Mouse (Mus musculus) MEL (cell line): ENCODE measurements around the gene C9. TPM values are rescaled to one million over a fixed set of nuclear protein-coding genes. Genes with fewer than 3 reads are reported as not detected.

Experiments
- DNase-seq: peaks from one replicate; pipeline ENCODE4 v3.0.0; 2011; ENCODE audit warnings: low read depth, low spot score
- H3K27ac ChIP-seq: 2 replicates; pipeline ENCODE4 v1.5.1; 2012; ENCODE audit warnings: low read depth, mild to moderate bottlenecking, control low read depth, low read length, moderate library complexity; ENCODE audit not compliant: control insufficient read depth
- H3K27me3 ChIP-seq, 2 experiments: fragments of 150-350 bp in 1 of 2; sonication (generic) in 1 of 2; 2 replicates each; pipeline ENCODE4 v1.6.1; 2012; ENCODE audit warnings: low read length in 2 of 2, mild to moderate bottlenecking in 2 of 2, improper control_type of control experiment in 1 of 2, moderate library complexity in 1 of 2; ENCODE audit not compliant: insufficient read depth in 2 of 2, control insufficient read depth in 1 of 2
- H3K36me3 ChIP-seq, 2 experiments: 2 replicates each; pipeline ENCODE4 v1.6.1; 2012 to 2014; ENCODE audit warnings: low read length in 2 of 2, improper control_type of control experiment in 1 of 2, inconsistent platforms in 1 of 2, mild to moderate bottlenecking in 1 of 2; ENCODE audit not compliant: insufficient read depth in 2 of 2, control insufficient read depth in 1 of 2
- H3K4me1 ChIP-seq, 2 experiments: fragments of 150-350 bp in 1 of 2; sonication (generic) in 1 of 2; 2 replicates each; pipeline ENCODE4 v1.6.1; 2012; ENCODE audit warnings: low read length in 2 of 2, improper control_type of control experiment in 1 of 2, mild to moderate bottlenecking in 1 of 2; ENCODE audit not compliant: insufficient read depth in 2 of 2, control insufficient read depth in 1 of 2
- H3K4me3 ChIP-seq, 2 experiments: fragments of 150-350 bp in 1 of 2; sonication (generic) in 1 of 2; 2 replicates each; pipeline ENCODE4 v1.5.1; 2012; ENCODE audit warnings: low read depth in 2 of 2, low read length in 2 of 2, mild to moderate bottlenecking in 2 of 2, moderate library complexity in 2 of 2, control low read depth in 1 of 2, improper control_type of control experiment in 1 of 2; ENCODE audit not compliant: control insufficient read depth in 1 of 2, insufficient read depth in 1 of 2
- H3K79me2 ChIP-seq: 2 replicates; pipeline ENCODE4 v1.6.1; 2012; ENCODE audit warnings: mild to moderate bottlenecking, low read length, moderate library complexity; ENCODE audit not compliant: control insufficient read depth, poor library complexity, insufficient read depth
- H3K9ac ChIP-seq: 2 replicates; pipeline ENCODE4 v1.6.1; 2012; ENCODE audit warnings: low read depth, mild to moderate bottlenecking, control low read depth, low read length, moderate library complexity; ENCODE audit not compliant: control insufficient read depth, poor library complexity, severe bottlenecking
- H3K9me3 ChIP-seq: fragments of 150-350 bp; sonication (generic); replicated peaks from 2 replicates; pipeline ENCODE4 v1.6.1; 2012; ENCODE audit warnings: mild to moderate bottlenecking, low read length, improper control_type of control experiment, moderate library complexity; ENCODE audit not compliant: insufficient read depth
- CHD1 ChIP-seq: IDR thresholded peaks from 2 replicates; pipeline ENCODE4 v1.6.1; 2012; ENCODE audit warnings: low read depth, mild to moderate bottlenecking, inconsistent platforms, low read length, improper control_type of control experiment
- CTCF ChIP-seq, 3 experiments: IDR thresholded peaks in 2 of 3; conservative IDR thresholded peaks in 1 of 3; 2 replicates each; pipeline ENCODE4 v1.5.1; 2011 to 2012; ENCODE audit warnings: low read length in 3 of 3, low read depth in 2 of 3, mild to moderate bottlenecking in 2 of 3, improper control_type of control experiment in 1 of 3, inconsistent platforms in 1 of 3, mixed read lengths in 1 of 3, moderate library complexity in 1 of 3; ENCODE audit not compliant: control insufficient read depth in 1 of 3, insufficient read depth in 1 of 3, poor library complexity in 1 of 3, severe bottlenecking in 1 of 3
- E2F4 ChIP-seq: IDR thresholded peaks from 2 replicates; pipeline ENCODE4 v1.6.1; 2011; ENCODE audit warnings: low read depth, low read length, improper control_type of control experiment, borderline replicate concordance
- ETS1 ChIP-seq: IDR thresholded peaks from 2 replicates; pipeline ENCODE4 v1.6.1; 2012; ENCODE audit warnings: low read depth, mild to moderate bottlenecking, inconsistent platforms, low read length, improper control_type of control experiment, moderate library complexity
- HCFC1 ChIP-seq: IDR thresholded peaks from 2 replicates; pipeline ENCODE4 v1.6.1; 2012; ENCODE audit warnings: low read depth, mild to moderate bottlenecking, inconsistent platforms, low read length, improper control_type of control experiment, moderate library complexity
- JUND ChIP-seq: IDR thresholded peaks from 2 replicates; pipeline ENCODE4 v1.6.1; 2011; ENCODE audit warnings: low read depth, mild to moderate bottlenecking, improper control_type of control experiment, low read length
- KAT2A ChIP-seq: conservative IDR thresholded peaks from 2 replicates; pipeline ENCODE4 v1.6.1; 2012; ENCODE audit warnings: low read depth, low read length, improper control_type of control experiment, inconsistent platforms
- MAFK ChIP-seq: IDR thresholded peaks from 2 replicates; pipeline ENCODE4 v1.6.1; 2011; ENCODE audit warnings: low read depth, mild to moderate bottlenecking, low read length, improper control_type of control experiment, borderline replicate concordance
- MAX ChIP-seq: IDR thresholded peaks from 2 replicates; pipeline ENCODE4 v1.6.1; 2011; ENCODE audit warnings: low read length, improper control_type of control experiment
- MXI1 ChIP-seq: IDR thresholded peaks from 2 replicates; pipeline ENCODE4 v1.6.1; 2011; ENCODE audit warnings: mild to moderate bottlenecking, low read depth, low read length, improper control_type of control experiment
- MYC ChIP-seq: IDR thresholded peaks from 2 replicates; pipeline ENCODE4 v1.6.1; 2011; ENCODE audit warnings: low read depth, mild to moderate bottlenecking, low read length, improper control_type of control experiment, moderate library complexity
- NELFE ChIP-seq: IDR thresholded peaks from 2 replicates; pipeline ENCODE4 v1.6.1; 2011; ENCODE audit warnings: low read depth, low read length, improper control_type of control experiment
- POLR2A ChIP-seq, 2 experiments: IDR thresholded peaks; 2 replicates each; pipeline ENCODE4 v1.6.1; 2011 to 2012; ENCODE audit warnings: low read length in 2 of 2, mild to moderate bottlenecking in 2 of 2, control low read depth in 1 of 2, improper control_type of control experiment in 1 of 2, low read depth in 1 of 2, moderate library complexity in 1 of 2; ENCODE audit not compliant: control insufficient read depth in 1 of 2, insufficient read depth in 1 of 2, poor library complexity in 1 of 2
- POLR2AphosphoS2 ChIP-seq: IDR thresholded peaks from 2 replicates; pipeline ENCODE4 v1.6.1; 2011; ENCODE audit warnings: low read length, improper control_type of control experiment
- POLR2AphosphoS5 ChIP-seq: IDR thresholded peaks from 2 replicates; pipeline ENCODE4 v1.6.1; 2012; ENCODE audit warnings: low read depth, borderline replicate concordance, mild to moderate bottlenecking, inconsistent platforms, low read length, moderate library complexity, mixed read lengths
- RCOR1 ChIP-seq: IDR thresholded peaks from 2 replicates; pipeline ENCODE4 v1.6.1; 2012; ENCODE audit warnings: low read depth, mild to moderate bottlenecking, inconsistent platforms, low read length, improper control_type of control experiment
- SMC3 ChIP-seq: IDR thresholded peaks from 2 replicates; pipeline ENCODE4 v1.6.1; 2011; ENCODE audit warnings: low read depth, low read length, improper control_type of control experiment
- TAL1 ChIP-seq: IDR thresholded peaks from 2 replicates; pipeline ENCODE4 v1.6.1; 2012; ENCODE audit warnings: mild to moderate bottlenecking, inconsistent platforms, low read length, moderate library complexity, mixed read lengths
- USF2 ChIP-seq, 2 experiments: IDR thresholded peaks; 2 replicates each; pipeline ENCODE4 v1.6.1; 2011 to 2012; ENCODE audit warnings: improper control_type of control experiment in 2 of 2, low read length in 2 of 2, borderline replicate concordance in 1 of 2, inconsistent platforms in 1 of 2, low read depth in 1 of 2, mild to moderate bottlenecking in 1 of 2; ENCODE audit not compliant: insufficient read depth in 1 of 2
- ZC3H11A ChIP-seq: IDR thresholded peaks from 2 replicates; pipeline ENCODE4 v1.6.1; 2012; ENCODE audit warnings: low read depth, mild to moderate bottlenecking, inconsistent platforms, low read length, improper control_type of control experiment
- ZKSCAN1 ChIP-seq: IDR thresholded peaks from 2 replicates; pipeline ENCODE4 v1.6.1; 2012; ENCODE audit warnings: low read depth, mild to moderate bottlenecking, inconsistent platforms, low read length, improper control_type of control experiment, moderate library complexity
- ZMIZ1 ChIP-seq: IDR thresholded peaks from 2 replicates; pipeline ENCODE4 v1.6.1; 2012; ENCODE audit warnings: low read depth, mild to moderate bottlenecking, inconsistent platforms, low read length, improper control_type of control experiment, moderate library complexity
- ZNF384 ChIP-seq: IDR thresholded peaks from 2 replicates; pipeline ENCODE4 v1.6.1; 2012; ENCODE audit warnings: low read depth, mild to moderate bottlenecking, inconsistent platforms, low read length, improper control_type of control experiment
- polyA plus RNA-seq, 2 experiments: library from polyadenylated mRNA; stranded (reverse) in 1 of 2; unstranded in 1 of 2; fragments of >175 nt in 1 of 2; fragments of >200 nt in 1 of 2; gene quantifications; 2 replicates each; pipeline versions ENCODE4 v1.2.1 to v1.2.4; 2012; ENCODE audit warnings: low replicate concordance in 2 of 2, low read depth in 1 of 2; ENCODE audit not compliant: insufficient read length in 2 of 2, insufficient read depth in 1 of 2, missing spikeins in 1 of 2
- total RNA-seq: library from RNA; depleted of rRNA; stranded (reverse); fragments of 300-350 nt; gene quantifications from 2 replicates; pipeline ENCODE4 v1.2.3, GENCODE M21; 2012

Gene C9
- total and polyA plus RNA-seq, 3 experiments, result not detected

- Histone ChIP-seq H3K27me3 (peaks cover 0 to 1% of the 10 kb centered on the region in 2 experiments; a peak in 2 of 4 replicates), H3K4me3 (no peak overlapping the region), H3K27ac (no peak overlapping the region), H3K4me1 (no peaks in the 10 kb centered on the region), H3K36me3 (no peaks in the 10 kb centered on the region), H3K9ac (no peak overlapping the region), H3K9me3 (no peaks in the 10 kb centered on the region), H3K79me2 (no peaks in the 10 kb centered on the region)
- no peak for DNase-seq
- no peak for TF ChIP-seq USF2 (IDR thresholded peaks at IDR 0.05; ENCODE audit: borderline replicate concordance in 1 of 2, insufficient read depth in 1 of 2, low read depth in 1 of 2, low read length in 2 of 2)
Observed at GRCm38 (mm10) chr15:6402433-6402832, 42.7 kb upstream of the C9 start.

DNA sequence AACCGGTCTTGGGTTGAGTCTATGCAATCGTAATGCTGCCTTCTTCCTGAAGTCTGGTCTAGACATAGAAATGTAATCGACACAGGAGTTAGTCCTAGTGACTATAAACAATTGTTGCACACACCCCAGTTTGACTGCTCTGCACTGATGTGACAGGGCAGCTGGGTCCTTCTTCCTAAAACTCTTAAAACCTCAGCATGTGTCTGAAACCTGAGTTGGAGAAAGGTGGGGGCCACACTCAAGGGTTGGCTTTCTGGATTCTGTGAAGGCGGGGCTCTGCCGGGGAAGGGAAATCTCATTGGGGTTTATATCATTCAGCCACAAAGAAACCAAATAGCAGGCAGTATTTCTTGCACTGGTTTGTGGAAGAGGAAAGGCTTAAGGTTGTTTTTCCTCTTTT lies 41.0 kb upstream of the C9 start:
- no peaks in the 10 kb centered on the region for H3K4me1 ChIP-seq
- no peaks in the 10 kb centered on the region for H3K36me3 ChIP-seq
- H3K9me3 ChIP-seq, result no peaks in the 10 kb centered on the region
- no peak for DNase-seq
- H3K9ac ChIP-seq, result no peak overlapping the region
- H3K27ac ChIP-seq, result no peak overlapping the region
- H3K79me2 ChIP-seq, result no peaks in the 10 kb centered on the region
- peaks cover 0 to 1% of the 10 kb centered on the region in 2 experiments; a peak in 1 of 4 replicates for H3K27me3 ChIP-seq
- H3K4me3 ChIP-seq, result no peak overlapping the region
- TF ChIP-seq MAFK (no peak), MYC (no peak), TAL1 (no peak), HCFC1 (no peak), ZKSCAN1 (no peak), ETS1 (no peak), ZNF384 (no peak), E2F4 (no peak), MAX (no peak), USF2 (IDR thresholded peaks at IDR 0.05; ENCODE audit: borderline replicate concordance in 1 of 2, insufficient read depth in 1 of 2, low read depth in 1 of 2, low read length in 2 of 2) (no peak), JUND (no peak), MXI1 (no peak), KAT2A (no peak), CTCF (IDR thresholded peaks at IDR 0.05 in 2 of 3, conservative IDR thresholded peaks at IDR 0.05 in 1 of 3; ENCODE audit: control insufficient read depth in 1 of 3, insufficient read depth in 1 of 3, low read depth in 2 of 3, low read length in 3 of 3, poor library complexity in 1 of 3, severe bottlenecking in 1 of 3) (no peak), ZC3H11A (no peak)

- Histone ChIP-seq H3K27me3 (peaks cover 0 to 4% of the 10 kb centered on the region in 2 experiments; a peak in 2 of 4 replicates), H3K4me1 (no peaks in the 10 kb centered on the region), H3K27ac (no peak overlapping the region)
Observed at GRCm38 (mm10) chr15:6406771-6407170, 38.4 kb upstream of the C9 start.

More at GRCm38 (mm10) chr15:6406771-6407170, 38.4 kb upstream of the C9 start:
- H3K79me2 ChIP-seq, result no peaks in the 10 kb centered on the region
- H3K4me3 ChIP-seq, result no peak overlapping the region
- TF ChIP-seq POLR2AphosphoS5, result no peak
- TF ChIP-seq TAL1, result no peak
- no peak for TF ChIP-seq ZC3H11A
- TF ChIP-seq RCOR1, result no peak
- TF ChIP-seq CHD1, result no peak
- no peak for TF ChIP-seq NELFE
- TF ChIP-seq ZMIZ1, result no peak
- TF ChIP-seq POLR2AphosphoS2, result no peak
- TF ChIP-seq POLR2A (IDR thresholded peaks at IDR 0.05; ENCODE audit: control insufficient read depth in 1 of 2, insufficient read depth in 1 of 2, low read depth in 1 of 2, low read length in 2 of 2, poor library complexity in 1 of 2), result no peak
- no peak for TF ChIP-seq SMC3
- DNase-seq, result no peak
- H3K36me3 ChIP-seq, result no peaks in the 10 kb centered on the region
- no peak overlapping the region for H3K9ac ChIP-seq
- no peaks in the 10 kb centered on the region for H3K9me3 ChIP-seq
